Mouse (Mus musculus): ENCODE measurements at regions not wholly inside any gene's neighbourhood (a gene's known extent, or its start where the extent isn't known, plus 50 kb on each side); places are given as distances from the start of the nearest gene placed in this dataset.

- DNase-seq (ENCODE audit: low spot score), result no peak
Observed at GRCm38 (mm10) chr4:56456788-56457187, 283.1 kb upstream of the Gm26657 start.

- DNase-seq (ENCODE audit: low spot score), result no peak
Observed at GRCm38 (mm10) chr4:56421575-56421974, 318.3 kb upstream of the Gm26657 start.

GRCm38 (mm10) chr4:56419122-56419913, 320.6 kb upstream of the Gm26657 start:
- no peak for DNase-seq (ENCODE audit: low spot score)

DNA sequence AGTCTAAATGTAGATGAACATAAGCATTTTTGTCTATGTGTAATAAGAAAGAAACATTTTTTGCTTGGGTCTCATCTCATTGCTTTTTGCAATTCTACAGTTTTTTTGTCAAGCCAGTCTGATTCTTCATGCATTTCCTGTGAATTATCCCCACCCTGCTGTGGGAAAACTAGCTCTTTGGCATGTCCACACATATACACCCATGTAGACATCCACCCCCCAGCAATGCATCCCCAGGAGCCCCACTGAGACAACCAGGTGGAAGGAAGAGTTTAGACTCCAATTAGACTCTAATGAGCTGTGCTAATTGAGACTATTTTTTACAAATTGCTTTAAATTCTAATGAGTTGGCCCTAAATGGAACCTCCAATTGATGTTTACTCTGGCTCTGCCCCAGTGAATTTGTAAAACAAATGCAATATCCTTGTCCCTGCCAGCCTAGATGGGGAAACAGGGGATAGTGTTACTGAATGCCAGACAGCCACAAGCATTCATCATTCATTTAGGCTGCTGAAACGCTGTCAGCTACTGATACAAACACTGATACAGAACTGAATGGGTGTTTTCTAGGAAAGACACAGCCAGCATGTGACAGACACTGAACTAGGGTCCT, 328.7 kb upstream of the Gm26657 start:
- no peak for DNase-seq (ENCODE audit: low spot score)

GRCm38 (mm10) chr4:56393793-56394192, 346.1 kb upstream of the Gm26657 start:
- no peak for DNase-seq (ENCODE audit: low spot score)

- no peak for DNase-seq (ENCODE audit: low spot score)
Observed at GRCm38 (mm10) chr4:56387051-56387450, 352.8 kb upstream of the Gm26657 start.

DNA sequence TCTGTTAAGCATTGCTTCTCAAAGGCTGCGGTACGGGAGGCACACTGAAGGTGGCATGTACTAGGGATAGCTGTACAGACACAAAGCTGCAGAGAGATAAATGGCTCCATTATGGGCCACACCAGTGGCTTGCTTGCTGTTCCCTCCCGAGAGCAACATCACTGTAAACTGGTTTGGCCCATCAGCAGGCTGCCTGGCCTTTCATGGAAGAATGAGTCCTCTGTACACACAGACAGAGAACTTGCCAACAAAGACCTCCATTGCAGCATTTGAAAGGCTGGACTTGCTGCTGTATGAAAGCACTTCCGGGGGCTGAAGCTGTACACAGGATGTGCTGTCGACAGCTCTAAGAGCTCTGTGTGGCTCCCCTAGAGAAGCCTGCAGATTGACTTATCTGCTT, 364.1 kb upstream of the Gm26657 start:
- peak; percentile 5 for DNase-seq (ENCODE audit: low spot score)

DNA sequence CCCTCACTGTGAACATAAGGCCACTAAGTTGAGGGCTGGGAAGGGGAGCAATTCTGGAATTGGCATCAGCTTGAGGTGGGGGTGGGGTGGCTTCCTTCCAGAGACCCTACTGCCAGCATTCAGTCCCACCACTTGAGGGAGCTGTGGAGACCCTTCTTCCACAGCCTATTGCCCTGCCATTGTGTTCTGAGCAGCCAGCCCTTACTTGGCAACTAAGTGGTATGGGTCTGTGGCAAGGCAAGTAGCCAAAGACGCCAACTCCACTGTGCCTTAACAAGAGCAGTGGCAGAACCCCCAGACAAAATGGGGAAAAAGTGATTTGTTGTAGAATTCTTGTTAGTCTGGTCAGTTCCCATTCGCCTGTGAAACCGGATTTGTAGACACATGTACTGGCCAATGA, 365.4 kb upstream of the Gm26657 start:
- DNase-seq (ENCODE audit: low spot score), result no peak

- DNase-seq (ENCODE audit: low spot score), result no peak
Observed at GRCm38 (mm10) chr4:56373746-56374145, 366.1 kb upstream of the Gm26657 start.

DNA sequence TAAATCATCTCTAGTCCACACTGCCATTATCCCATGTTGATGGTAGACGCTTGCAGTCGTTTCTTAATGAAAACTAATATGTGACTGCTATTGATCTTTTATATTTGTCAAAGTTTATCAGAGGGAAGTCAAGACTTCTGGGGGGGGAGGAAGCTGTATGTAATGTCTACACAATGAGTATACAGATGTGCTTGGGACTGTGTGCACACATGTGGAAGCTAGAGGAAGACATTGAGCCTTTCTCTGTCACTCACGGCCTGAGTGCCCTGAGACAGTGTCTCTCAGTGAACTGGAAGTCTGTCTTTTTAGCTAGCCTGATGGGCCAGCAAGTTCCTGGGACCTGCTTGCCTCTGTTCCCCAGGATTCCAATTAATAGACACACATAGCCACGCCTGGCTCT, 366.7 kb upstream of the Gm26657 start:
- DNase-seq (ENCODE audit: low spot score), result no peak

GRCm38 (mm10) chr4:56372711-56373110, 367.2 kb upstream of the Gm26657 start:
- no peak for DNase-seq (ENCODE audit: low spot score)

DNA sequence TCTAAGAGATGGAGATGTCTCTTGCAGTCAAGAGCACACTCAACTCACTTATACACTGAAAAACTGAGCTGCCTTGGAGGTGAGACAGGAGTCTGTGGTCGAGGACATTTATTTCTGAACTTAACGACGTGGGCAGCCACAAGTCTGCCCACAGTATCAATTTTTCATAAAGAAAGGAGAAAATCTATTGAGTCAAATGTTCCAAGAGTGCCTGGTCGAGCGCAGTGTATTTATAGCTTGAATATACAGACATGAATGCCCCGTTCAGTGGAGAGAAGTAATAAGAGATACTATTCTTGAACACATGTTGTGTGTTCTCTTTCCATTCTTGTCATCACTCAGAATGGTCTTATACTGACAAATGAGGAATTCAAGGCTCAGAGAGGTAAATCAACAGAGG, 375.3 kb upstream of the Gm26657 start:
- DNase-seq (ENCODE audit: low spot score), result no peak

DNA sequence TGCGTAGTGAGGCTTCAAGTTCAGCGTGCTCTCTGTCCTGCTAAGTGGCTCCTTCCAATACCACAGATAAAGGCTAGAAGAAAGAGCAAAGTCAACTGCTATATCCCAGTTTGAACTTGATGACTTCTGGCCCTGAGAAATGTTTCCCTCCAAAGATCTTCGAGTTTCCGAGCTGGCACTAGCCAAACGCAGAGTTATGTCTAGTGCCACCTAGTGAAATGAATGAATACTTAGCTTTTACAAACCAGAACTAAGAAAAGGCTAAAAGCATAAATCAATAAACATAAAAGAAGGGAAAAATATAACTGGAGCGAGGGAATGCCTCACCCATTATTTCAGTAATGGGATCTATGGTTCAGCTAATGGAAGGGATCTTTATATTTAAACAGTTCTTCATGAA, 377.7 kb upstream of the Gm26657 start:
- DNase-seq (ENCODE audit: low spot score), result peak; percentile 55

DNA sequence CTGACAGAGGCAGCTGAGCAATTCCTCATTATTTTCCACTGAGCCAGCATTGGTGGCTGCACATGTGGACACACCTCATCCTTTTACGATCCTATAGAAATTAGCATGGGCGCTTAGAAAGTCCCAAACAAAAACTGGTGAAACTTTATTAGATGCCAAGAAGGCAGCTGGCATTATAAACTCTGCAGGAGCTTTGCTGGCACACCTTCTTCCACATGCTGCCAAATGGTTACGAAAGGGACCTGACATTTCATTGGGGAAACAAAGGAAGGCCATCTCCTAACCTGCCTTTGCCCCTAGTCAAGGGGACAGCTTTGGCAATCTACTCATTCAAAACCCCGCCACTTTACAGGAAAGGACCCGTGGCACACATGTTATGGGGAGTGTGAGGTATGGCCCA, 390.7 kb upstream of the Gm26657 start:
- DNase-seq (ENCODE audit: low spot score), result no peak

DNA sequence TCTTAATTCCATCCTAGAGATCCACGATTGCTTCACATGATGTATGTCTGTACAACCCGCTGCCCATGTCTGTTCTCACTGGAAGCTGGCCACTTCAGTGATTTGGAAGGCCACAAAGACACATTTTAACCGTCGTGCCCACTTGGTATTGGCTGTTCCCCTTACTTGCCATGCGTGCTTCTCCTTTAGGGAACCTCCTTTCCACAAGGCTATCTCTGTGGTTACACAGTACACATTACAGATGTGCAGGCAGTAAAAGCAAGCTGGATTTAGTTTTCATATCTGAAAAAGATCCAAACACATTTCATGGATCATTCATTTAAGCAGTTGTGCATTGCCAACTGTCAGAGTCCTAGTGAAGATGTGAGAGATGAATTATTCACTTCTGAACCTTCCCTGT, 414.7 kb upstream of the Gm26657 start:
- no peak for DNase-seq (ENCODE audit: low spot score)

GRCm38 (mm10) chr4:56319134-56319533, 420.7 kb upstream of the Gm26657 start:
- no peak for DNase-seq (ENCODE audit: low spot score)

DNA sequence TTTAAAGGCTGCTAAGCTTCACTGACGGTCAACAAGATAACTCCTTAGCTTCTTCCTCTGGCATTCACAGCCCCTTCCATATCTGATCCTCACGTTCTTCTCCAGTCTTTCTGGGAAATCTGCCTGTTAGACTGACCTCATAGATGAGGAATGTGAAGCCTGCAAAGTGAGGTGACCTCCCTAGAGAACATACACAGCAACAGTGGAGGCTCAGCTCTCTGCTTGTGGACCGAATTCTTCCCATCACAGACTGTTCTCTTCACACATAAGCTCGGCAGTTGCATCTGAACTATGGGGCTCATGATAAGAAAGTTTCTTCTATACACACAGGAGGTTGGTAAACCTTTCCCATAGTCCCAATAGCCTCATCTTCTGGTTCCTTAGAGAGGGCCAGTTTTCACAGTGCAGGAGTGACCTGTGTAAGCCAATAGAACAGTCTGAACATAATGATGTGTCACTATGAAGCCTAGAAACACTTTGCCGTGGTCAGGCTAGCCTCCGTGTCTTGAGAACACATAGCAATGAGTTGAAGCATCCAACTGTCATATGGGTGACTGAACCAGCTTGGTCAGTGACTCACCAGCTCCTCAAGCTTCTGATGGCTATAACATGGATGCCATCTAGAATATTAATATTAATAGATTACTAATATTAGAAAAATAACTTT, 434.1 kb upstream of the Gm26657 start:
- DNase-seq (ENCODE audit: low spot score), result peak; percentile 8

- DNase-seq (ENCODE audit: low spot score), result no peak
Observed at GRCm38 (mm10) chr4:56304275-56304674, 435.6 kb upstream of the Gm26657 start.

DNA sequence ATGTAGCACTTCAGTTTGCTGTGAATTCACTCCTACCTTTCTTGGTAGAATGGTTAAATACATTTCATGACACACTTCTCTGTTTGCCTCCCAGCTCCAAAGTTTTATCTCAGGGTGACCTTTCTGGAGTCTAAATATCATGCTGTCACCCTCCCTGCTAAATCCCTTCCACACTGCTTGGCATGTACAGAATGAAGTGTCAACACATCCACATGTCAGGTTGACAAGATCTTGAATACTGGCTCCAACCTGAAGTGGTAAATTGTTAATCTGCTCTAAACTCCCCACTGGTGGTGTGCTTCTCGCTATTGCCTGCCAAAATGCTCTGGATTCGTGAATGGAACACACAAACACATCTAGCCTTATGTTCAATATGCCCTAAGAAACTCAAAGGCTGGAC, 451.9 kb upstream of the Gm26657 start:
- no peak for DNase-seq (ENCODE audit: low spot score)

- no peak for DNase-seq (ENCODE audit: low spot score)
Observed at GRCm38 (mm10) chr4:56284490-56284889, 455.4 kb upstream of the Gm26657 start.

DNA sequence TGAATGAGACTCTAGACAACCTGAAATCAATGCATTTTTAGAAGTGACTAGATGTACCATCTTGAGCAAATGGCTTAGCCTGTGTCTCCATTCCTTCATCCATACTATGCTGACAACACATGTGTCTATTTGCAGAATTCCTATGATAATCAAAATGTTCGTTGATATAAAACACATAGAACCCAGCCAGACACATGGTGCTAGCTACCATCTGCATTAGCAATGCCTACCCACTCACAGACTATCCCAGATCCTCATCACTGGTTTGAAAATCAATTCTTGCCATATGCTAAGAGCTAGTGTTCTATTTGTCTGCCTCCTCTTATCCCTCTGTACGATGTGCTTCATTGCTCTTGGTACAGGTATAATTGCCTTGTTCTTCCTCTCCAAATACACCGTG, 464.0 kb upstream of the Gm26657 start:
- no peak for DNase-seq (ENCODE audit: low spot score)

- no peak for DNase-seq (ENCODE audit: low spot score)
Observed at GRCm38 (mm10) chr4:56271390-56271789, 468.5 kb upstream of the Gm26657 start.

GRCm38 (mm10) chr4:56264626-56265025, 475.2 kb upstream of the Gm26657 start:
- DNase-seq (ENCODE audit: low spot score), result no peak
